Mouse (Mus musculus): ENCODE data around the gene Ankrd33b.

Gene Ankrd33b

GRCm38 (mm10) chr15:31258693-31259439 is 108.7 kb downstream of the Ankrd33b start:
- DNase-seq = peak; percentile 30

GRCm38 (mm10) chr15:31258029-31258692 is 109.4 kb downstream of the Ankrd33b start:
- DNase-seq = no peak

GRCm38 (mm10) chr15:31257329-31257728 is 110.2 kb downstream of the Ankrd33b start:
- no peak for DNase-seq

GRCm38 (mm10) chr15:31255762-31256161 is 111.8 kb downstream of the Ankrd33b start:
- no peak for DNase-seq

- DNase-seq = no peak
Observed at GRCm38 (mm10) chr15:31254939-31255535, 112.5 kb downstream of the Ankrd33b start.

GRCm38 (mm10) chr15:31253963-31254362 is 113.6 kb downstream of the Ankrd33b start:
- no peak for DNase-seq

GRCm38 (mm10) chr15:31253380-31253779 is 114.1 kb downstream of the Ankrd33b start:
- peak; percentile 20 for DNase-seq

GRCm38 (mm10) chr15:31252590-31253311 is 114.8 kb downstream of the Ankrd33b start:
- DNase-seq = peak; percentile 67

- no peak for DNase-seq
Observed at GRCm38 (mm10) chr15:31251189-31251588, 116.3 kb downstream of the Ankrd33b start.

- DNase-seq = peak; percentile 74
Observed at GRCm38 (mm10) chr15:31250676-31251075, 116.8 kb downstream of the Ankrd33b start.

GRCm38 (mm10) chr15:31250027-31250426 is 117.5 kb downstream of the Ankrd33b start:
- DNase-seq = no peak

GRCm38 (mm10) chr15:31248882-31249281 is 118.6 kb downstream of the Ankrd33b start:
- no peak for DNase-seq

- DNase-seq = no peak
Observed at GRCm38 (mm10) chr15:31247035-31247434, 120.5 kb downstream of the Ankrd33b start.

- DNase-seq = no peak
Observed at GRCm38 (mm10) chr15:31245934-31246333, 121.6 kb downstream of the Ankrd33b start.

GRCm38 (mm10) chr15:31244696-31245445 is 122.7 kb downstream of the Ankrd33b start:
- DNase-seq = no peak

GRCm38 (mm10) chr15:31243260-31243659 is 124.3 kb downstream of the Ankrd33b start:
- DNase-seq = no peak
